Comparison of ENCODE assay signal across 8 mouse cellular contexts in genomic region chr11:93997141-93997775, GRCm38 (mm10). TPM values are rescaled to one million over a fixed set of nuclear protein-coding genes. Genes with fewer than 3 reads are reported as not detected.
DNase-seq lines count a peak whose midpoint lies in the region; ATAC-seq lines count a peak whose summit lies in the region.

No protein-coding gene starts in this region.

- peak overlapping the region; percentile 69 for H3K4me3 ChIP-seq in heart, embryonic 11.5 days (ENCODE audit: low read depth, low read length)
- H3K4me3 ChIP-seq in kidney, embryonic 14.5 days (ENCODE audit: low read length), result peak overlapping the region; percentile 96

- H3K27me3 ChIP-seq in heart, embryonic 11.5 days (ENCODE audit: control insufficient read depth, insufficient read depth, low read length), result no peaks in the 10 kb centered on the region
- H3K27me3 ChIP-seq in kidney, embryonic 14.5 days (ENCODE audit: control insufficient read depth, insufficient read depth, low read length), result no peaks in the 10 kb centered on the region

- H3K4me2 ChIP-seq in heart, embryonic 11.5 days, result peak overlapping the region; percentile 65
- peak overlapping the region; percentile 78 for H3K4me2 ChIP-seq in kidney, embryonic 14.5 days (replicated peaks; ENCODE audit: low read depth, low read length)

- peaks cover 21% of the 10 kb centered on the region for H3K4me1 ChIP-seq in heart, embryonic 11.5 days (ENCODE audit: control insufficient read depth, insufficient read depth, low read length)
- peaks cover 18% of the 10 kb centered on the region for H3K4me1 ChIP-seq in kidney, embryonic 14.5 days (ENCODE audit: control insufficient read depth, insufficient read depth, low read length)

- ATAC-seq in heart, embryonic 11.5 days (replicated peaks; ENCODE audit: insufficient number of reproducible peaks, low FRiP score, low TSS enrichment), result no peak
- no peak for ATAC-seq in kidney, embryonic 14.5 days (ENCODE audit: low FRiP score, low TSS enrichment)

- WGBS in heart, embryonic 11.5 days (ENCODE audit: insufficient replicate concordance), result 33% methylated on average over 13 of the region's 13 CpGs
- WGBS in kidney, embryonic 14.5 days, result 32% methylated on average over 13 of the region's 13 CpGs

- no peaks in the 10 kb centered on the region for H3K9me3 ChIP-seq in heart, embryonic 11.5 days (replicated peaks; ENCODE audit: control insufficient read depth, low read length)
- H3K9me3 ChIP-seq in kidney, embryonic 14.5 days (ENCODE audit: control insufficient read depth, low read length), result no peaks in the 10 kb centered on the region

- H3K36me3 ChIP-seq in heart, embryonic 11.5 days (ENCODE audit: control insufficient read depth, insufficient read depth, low read length), result no peaks in the 10 kb centered on the region
- H3K36me3 ChIP-seq in kidney, embryonic 14.5 days (ENCODE audit: control insufficient read depth, insufficient read depth, low read length), result no peaks in the 10 kb centered on the region

- no peak overlapping the region for H3K9ac ChIP-seq in heart, embryonic 11.5 days (ENCODE audit: low read depth, low read length)
- peak overlapping the region; percentile 92; the same call in 1 of the 2 replicates for H3K9ac ChIP-seq in kidney, embryonic 14.5 days (ENCODE audit: low read depth, low read length)

- no peak overlapping the region for H3K27ac ChIP-seq in heart, embryonic 11.5 days (ENCODE audit: low read depth, low read length)
- no peak overlapping the region for H3K27ac ChIP-seq in kidney, embryonic 14.5 days (ENCODE audit: low read depth, low read length)

- peak; percentile 68 for DNase-seq in 3T3-L1 (ENCODE audit: low read depth, low spot score)
- DNase-seq in B cell, adult 2 months, result peak; percentile 65 to 68
- peak; percentile 12 to 29 for DNase-seq in cerebellum, postnatal 25 days
- peak; percentile 77 for DNase-seq in lung, postnatal 10 days
- peak; percentile 30 to 60 for DNase-seq in spleen, postnatal 10 days (ENCODE audit: low spot score in 2 of 2)
- no peak for DNase-seq in layer of hippocampus, postnatal 25 days (ENCODE audit: extremely low spot score in 1 of 2, low spot score in 1 of 2)

RNA-seq across cellular contexts. Expression of gene Spag9, which starts 1.4 kb away (rescaled TPM):
- polyA plus RNA-seq in heart, embryonic 11.5 days (2014; fragmentation: Nextera tagmentation; extraction: Ambion mirVana), result 38.1 and 40.4 TPM in 2 replicates
- polyA plus RNA-seq in kidney, embryonic 14.5 days (2014; fragmentation: Nextera tagmentation; extraction: Ambion mirVana), result 45.6 and 55.1 TPM in 2 replicates
- total RNA-seq in layer of hippocampus, postnatal 25 days (2021), result 100 to 1,000 TPM; 213 to 215 TPM

RNA-seq across cellular contexts. Expression of gene Nme1, which starts 28.9 kb away (rescaled TPM):
- polyA plus RNA-seq in heart, embryonic 11.5 days (2014; fragmentation: Nextera tagmentation; extraction: Ambion mirVana), result 135 and 136 TPM in 2 replicates
- polyA plus RNA-seq in kidney, embryonic 14.5 days (2014; fragmentation: Nextera tagmentation; extraction: Ambion mirVana), result 211 and 282 TPM in 2 replicates
- 10 to 100 TPM; 79.8 to 86.1 TPM for total RNA-seq in layer of hippocampus, postnatal 25 days (2021)

RNA-seq across cellular contexts. Expression of gene Gm20390, which starts 29.2 kb away (rescaled TPM):
- polyA plus RNA-seq in heart, embryonic 11.5 days (2014; fragmentation: Nextera tagmentation; extraction: Ambion mirVana), result 308 and 315 TPM in 2 replicates
- polyA plus RNA-seq in kidney, embryonic 14.5 days (2014; fragmentation: Nextera tagmentation; extraction: Ambion mirVana), result 458 and 601 TPM in 2 replicates
- 100 to 1,000 TPM in 1 of 2 experiments, 10 to 100 TPM in 1; 88.1 to 124 TPM for total RNA-seq in layer of hippocampus, postnatal 25 days (2021)

RNA-seq across cellular contexts. Expression of gene Nme2, which starts 41.2 kb away (rescaled TPM):
- polyA plus RNA-seq in heart, embryonic 11.5 days (2014; fragmentation: Nextera tagmentation; extraction: Ambion mirVana), result 277 and 316 TPM in 2 replicates
- 271 and 274 TPM in 2 replicates for polyA plus RNA-seq in kidney, embryonic 14.5 days (2014; fragmentation: Nextera tagmentation; extraction: Ambion mirVana)
- total RNA-seq in layer of hippocampus, postnatal 25 days (2021), result 10 to 100 TPM; 94.7 to 95.8 TPM

Comparison
In these comparisons a context has a peak if more than half of its experiments do, and no peak if none do; other contexts are left out.
1. DNase-seq: peak in 3T3-L1 (single experiment), B cell, adult 2 months (2 of 2), cerebellum, postnatal 25 days (2 of 2), lung, postnatal 10 days (single experiment) and spleen, postnatal 10 days (2 of 2); none in layer of hippocampus, postnatal 25 days (0 of 2).